Mouse (Mus musculus) right cerebral cortex, postnatal 36 days (tissue): ENCODE results near the gene Spin2d.
"Not testable (repeated sequence)": the region's sequence is repeated elsewhere in the genome, so short reads cannot be mapped to it uniquely, and the experiment has no call there.

ENCODE experiments used
- DNase-seq, 2 experiments: peaks; one replicate each; pipeline ENCODE4 v3.0.0; 2022; ENCODE audit warnings: low spot score in 2 of 2, mixed read lengths in 1 of 2

Gene Spin2d

GRCm38 (mm10) chrX:73176889-73177288, at the start of gene Spin2d:
Gene Spin2d, minus strand, starts transcription at chrX:73176989.
- not testable (repeated sequence) for DNase-seq

GRCm38 (mm10) chrX:73225365-73225764, 48.6 kb upstream of the Spin2d start:
- no peak for DNase-seq

- DNase-seq: not testable (repeated sequence)
Observed at GRCm38 (mm10) chrX:73213819-73214564, 37.2 kb upstream of the Spin2d start, which contains the start of gene Xlr4b. Gene Xlr4b, plus strand, starts transcription at chrX:73214333.

- DNase-seq: peak in 1 of 2 experiments; percentile 18
Observed at GRCm38 (mm10) chrX:73191934-73192333, 15.1 kb upstream of the Spin2d start, which contains the start of gene Xlr3b. Gene Xlr3b, plus strand, starts transcription at chrX:73192207.

GRCm38 (mm10) chrX:73149350-73149749, 27.4 kb downstream of the Spin2d start, which contains the start of gene DXBay18:
Gene DXBay18, minus strand, starts transcription at chrX:73149450.
- not testable (repeated sequence) for DNase-seq

GRCm38 (mm10) chrX:73148496-73148895, 28.3 kb downstream of the Spin2d start, which contains the start of gene Xlr5b:
Gene Xlr5b, plus strand, starts transcription at chrX:73148796.
- not testable (repeated sequence) for DNase-seq

GRCm38 (mm10) chrX:73143218-73143618, 33.6 kb downstream of the Spin2d start:
- DNase-seq: not testable (repeated sequence)
